Mouse (Mus musculus): ENCODE measurements around the gene Hps5. TPM values are rescaled to one million over a fixed set of nuclear protein-coding genes. Genes with fewer than 3 reads are reported as not detected.

Gene Hps5
- 33.8 TPM for polyA plus RNA-seq (2017; shearing (Covaris generic))

DNA sequence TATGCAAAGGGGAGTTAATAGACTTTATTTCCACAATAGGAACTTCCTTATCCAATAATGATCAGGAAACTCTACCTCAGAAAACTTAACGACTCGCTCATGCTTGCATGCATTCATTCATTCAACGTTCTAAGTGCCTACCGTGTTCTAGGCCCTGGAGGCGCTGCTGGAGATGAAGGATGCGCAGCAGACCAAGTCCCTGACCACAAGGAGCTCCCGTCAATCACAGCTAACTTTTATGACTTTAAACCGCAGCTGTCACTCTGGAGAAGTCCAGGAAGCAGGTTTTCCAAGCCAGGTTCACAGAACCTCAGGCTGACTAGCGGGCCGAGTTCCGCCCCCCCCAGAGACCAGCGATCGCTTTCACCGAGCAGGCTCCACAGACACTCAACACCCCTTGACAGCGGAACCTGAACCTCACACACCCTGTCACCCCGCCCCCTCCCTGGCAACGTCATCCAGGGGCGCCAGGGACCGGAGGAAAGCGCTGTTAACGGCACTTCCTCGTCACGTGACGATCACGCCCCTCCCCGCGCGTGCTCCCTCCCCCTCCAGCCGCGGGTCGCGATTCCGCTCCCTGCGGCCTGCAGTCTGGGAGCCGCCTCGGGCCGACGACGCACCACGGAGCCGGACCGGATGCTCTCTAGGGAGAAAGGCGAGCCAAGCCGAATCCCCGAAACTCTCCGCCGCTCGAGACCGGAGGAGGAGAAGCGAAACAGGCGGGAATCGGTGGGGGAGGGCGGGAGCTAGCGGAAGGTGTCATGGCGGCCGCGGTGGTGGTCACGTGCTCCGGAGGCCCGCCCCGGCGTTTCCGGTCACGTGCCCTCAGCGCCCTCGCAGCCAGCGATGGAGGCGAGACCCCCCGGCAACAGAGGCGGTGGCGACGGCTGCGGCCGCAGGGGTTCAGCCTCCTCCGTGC lies at the start of gene Hps5, which contains the start of gene Gtf2h1:
Gene Hps5, minus strand, starts transcription at position 778 of the 919 bp plus-strand sequence.
Gene Gtf2h1, plus strand, starts transcription at position 817 of the 919 bp plus-strand sequence.

DNA sequence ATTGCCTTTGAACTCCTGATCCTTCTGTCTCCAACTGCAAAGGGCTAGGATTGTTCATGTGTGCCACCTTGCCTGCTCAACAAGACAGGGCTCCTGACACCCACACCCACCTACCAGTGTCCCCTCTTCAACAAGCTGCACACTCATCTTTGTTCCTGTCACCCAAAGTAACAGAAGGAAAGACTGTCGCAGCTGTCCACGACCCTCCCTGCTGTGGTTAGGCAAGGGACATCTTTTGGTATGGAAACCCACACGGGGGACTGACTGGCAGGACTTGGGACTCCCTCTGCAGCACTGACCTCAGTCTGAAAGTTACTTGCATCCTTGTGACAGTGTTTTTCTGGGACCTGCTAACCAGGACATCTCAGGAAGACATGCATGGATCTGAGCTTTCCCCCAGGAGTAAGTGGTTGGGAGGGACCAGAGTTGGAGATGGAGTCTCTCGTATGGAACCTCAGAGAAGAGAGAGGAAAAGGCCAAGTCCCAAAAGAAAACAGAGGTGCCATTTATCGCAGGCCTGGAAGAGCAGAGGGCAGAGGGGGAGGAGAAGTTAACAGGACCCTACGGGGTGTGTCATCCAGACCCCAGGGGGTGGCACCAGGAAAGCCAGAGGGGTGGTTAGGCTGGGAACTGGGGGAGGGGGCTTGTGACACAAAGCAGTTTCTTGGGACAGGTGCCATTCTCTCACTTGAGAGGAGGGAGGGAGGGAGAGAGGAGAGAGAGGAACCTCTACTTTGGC lies 45.1 kb upstream of the Hps5 start, which contains the start of gene Ldha:
Gene Ldha, plus strand, starts transcription at position 689 of the 739 bp plus-strand sequence.

DNA sequence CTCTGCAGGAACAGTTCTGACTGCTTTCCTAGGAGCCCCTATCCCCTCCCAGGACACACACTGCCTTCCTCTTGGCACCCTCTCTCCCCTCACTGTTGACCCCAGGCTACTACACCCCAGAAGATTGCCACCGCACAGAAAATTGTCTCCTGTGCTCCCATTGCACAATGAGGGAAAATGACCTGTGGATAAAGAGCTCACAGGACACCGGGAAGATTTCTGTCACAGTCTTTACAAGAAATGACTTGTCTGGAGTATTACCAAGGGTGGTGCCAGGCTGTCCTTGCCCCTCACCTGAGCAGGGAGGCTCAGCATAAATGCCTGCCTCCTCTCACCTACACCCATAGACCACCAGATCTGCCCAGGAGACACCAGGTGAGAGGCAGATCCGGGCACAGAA lies 44.4 kb downstream of the Hps5 start, which contains the start of gene Saa2:
Gene Saa2, plus strand, starts transcription at position 301 of the 400 bp plus-strand sequence.

DNA sequence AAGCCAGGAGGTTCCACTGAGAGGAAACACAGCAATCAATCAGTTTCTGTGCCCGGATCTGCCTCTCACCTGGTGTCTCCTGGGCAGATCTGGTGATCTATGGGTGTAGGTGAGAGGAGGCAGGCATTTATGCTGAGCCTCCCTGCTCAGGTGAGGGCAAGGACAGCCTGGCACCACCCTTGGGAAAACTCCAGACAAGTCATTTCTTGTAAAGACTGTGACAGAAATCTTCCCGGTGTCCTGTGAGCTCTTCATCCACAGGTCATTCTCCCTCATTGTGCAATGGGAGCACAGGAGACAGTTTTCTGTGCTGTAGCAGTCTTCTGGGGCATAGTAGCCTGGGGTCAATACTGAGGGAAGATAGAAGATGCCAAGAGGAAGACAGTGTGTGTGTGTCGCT lies 53.0 kb downstream of the Hps5 start, which contains the start of gene Saa1:
Gene Saa1, minus strand, starts transcription at position 101 of the 400 bp plus-strand sequence.

DNA sequence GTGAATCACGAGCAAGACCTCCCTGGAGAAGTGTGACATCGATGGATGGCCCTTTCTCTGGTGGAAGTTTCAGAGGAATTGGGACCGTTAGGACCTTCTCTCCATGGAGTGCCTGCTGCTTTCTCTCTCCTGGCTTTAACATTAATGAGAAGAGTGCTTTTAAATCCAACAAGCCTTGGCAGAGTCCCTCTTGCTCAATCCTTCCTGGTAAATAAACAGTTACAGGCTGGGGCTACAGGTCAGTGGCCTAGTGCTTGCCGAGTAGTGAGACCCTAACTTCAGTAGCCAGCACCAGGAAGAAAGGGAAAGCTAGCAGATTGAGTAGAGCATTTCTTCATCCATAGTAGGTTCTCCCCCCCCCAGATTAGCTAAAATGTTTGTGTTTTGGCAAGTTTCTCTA lies 63.4 kb downstream of the Hps5 start, which contains the start of gene Saa4:
Gene Saa4, minus strand, starts transcription at position 146 of the 400 bp plus-strand sequence.

DNA sequence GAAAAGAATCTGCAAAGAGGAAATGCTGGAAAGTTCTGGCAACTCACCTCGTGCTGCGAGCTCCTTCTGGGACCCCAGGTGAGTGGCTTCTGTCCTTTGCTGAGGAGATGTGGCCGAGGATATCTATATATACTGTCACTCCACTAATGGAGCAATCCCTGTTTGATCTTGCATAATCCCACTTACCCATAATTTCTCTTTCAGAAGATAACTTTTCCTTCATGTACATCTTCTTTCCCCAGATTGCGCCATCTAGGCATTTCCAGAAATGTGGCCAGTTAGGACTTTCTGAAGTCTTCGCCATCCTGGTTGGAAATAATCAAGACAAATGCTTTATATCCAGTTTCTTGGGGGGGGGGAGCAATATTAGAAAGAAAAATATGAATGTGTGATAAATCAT lies 80.3 kb downstream of the Hps5 start, which contains the start of gene Saa3:
Gene Saa3, minus strand, starts transcription at position 101 of the 400 bp plus-strand sequence.

Other genes with a start within 250 kb of the Hps5 start
- gene Sergef, start 156.3 kb downstream of the Hps5 start, polyA plus RNA-seq (2017; shearing (Covaris generic)), result 20.2 TPM
- gene Tph1, start 123.5 kb downstream of the Hps5 start, polyA plus RNA-seq (2017; shearing (Covaris generic)), result 1.0 TPM
- 19.5 TPM for gene Saal1, start 85.4 kb downstream of the Hps5 start, polyA plus RNA-seq (2017; shearing (Covaris generic))
- 0.08 TPM for gene Saa3, start 80.4 kb downstream of the Hps5 start, polyA plus RNA-seq (2017; shearing (Covaris generic))
- not detected for gene Saa4, start 63.5 kb downstream of the Hps5 start, polyA plus RNA-seq (2017; shearing (Covaris generic))
- gene Saa1, start 53.1 kb downstream of the Hps5 start, polyA plus RNA-seq (2017; shearing (Covaris generic)), result not detected
- gene Saa2, start 44.3 kb downstream of the Hps5 start, polyA plus RNA-seq (2017; shearing (Covaris generic)), result not detected
- gene Gtf2h1, start within 50 bp of the Hps5 start, polyA plus RNA-seq (2017; shearing (Covaris generic)), result 52.1 TPM
- gene Ldha, start 45.4 kb upstream of the Hps5 start, polyA plus RNA-seq (2017; shearing (Covaris generic)), result 1,105 TPM
- not detected for gene Ldhc, start 65.1 kb upstream of the Hps5 start, polyA plus RNA-seq (2017; shearing (Covaris generic))
- 140 TPM for gene Tsg101, start 123.9 kb upstream of the Hps5 start, polyA plus RNA-seq (2017; shearing (Covaris generic))
- 6.9 TPM for gene Uevld, start 162.5 kb upstream of the Hps5 start, polyA plus RNA-seq (2017; shearing (Covaris generic))
- gene Gm9999, start 187.5 kb upstream of the Hps5 start, polyA plus RNA-seq (2017; shearing (Covaris generic)), result not detected
- 44.9 TPM for gene Spty2d1, start 212.3 kb upstream of the Hps5 start, polyA plus RNA-seq (2017; shearing (Covaris generic))